Mouse (Mus musculus) thymus, adult 2 months (tissue): ENCODE data around the gene BC005561.

Source experiments
- CTCF ChIP-seq: fragments of 200-500 bp; IDR thresholded peaks from 2 replicates; pipeline ENCODE4 v1.5.1; 2012; ENCODE audit warnings: mild to moderate bottlenecking, control low read depth, low read length, moderate library complexity, borderline replicate concordance; ENCODE audit not compliant: control insufficient read depth, poor library complexity, insufficient read depth; ENCODE audit errors: extremely low read depth
- POLR2A ChIP-seq: fragments of 200-500 bp; IDR thresholded peaks from 2 replicates; pipeline ENCODE4 v1.6.1; 2012; ENCODE audit warnings: mild to moderate bottlenecking, low read length, control low read depth, moderate library complexity; ENCODE audit not compliant: control insufficient read depth, poor library complexity, insufficient read depth; ENCODE audit errors: extremely low read depth

- no peak for TF ChIP-seq CTCF
- TF ChIP-seq POLR2A = no peak
Observed at GRCm38 (mm10) chr5:104465731-104466130, 42.4 kb upstream of the BC005561 start.
